14 mouse cellular contexts compared by ENCODE assay signal in genomic region chr5:67444217-67445050, GRCm38 (mm10). TPM values are rescaled to one million over a fixed set of nuclear protein-coding genes. Genes with fewer than 3 reads are reported as not detected.
A peak's percentile ranks its signal among the peaks of the same experiment; 100 is the strongest.
DNase-seq lines count a peak whose midpoint lies in the region; ATAC-seq lines count a peak whose summit lies in the region.
"Had no signal": no experiment of that assay in that cellular context is flagged by ENCODE, and none has a peak within 500 bp of the region (broad histone marks: within the 10 kb centered on the region; RNA-seq: fewer than 3 reads in every experiment).

No protein-coding gene starts in this region.

- H3K4me2 ChIP-seq in hindbrain, embryonic 11.5 days (replicated peaks; ENCODE audit: low read depth, low read length): no peak overlapping the region
- H3K4me2 ChIP-seq in forebrain, embryonic 16.5 days (ENCODE audit: low read length): peak overlapping the region; percentile 24; the same call in 1 of the 2 replicates
- H3K4me2 ChIP-seq in midbrain, embryonic 16.5 days (ENCODE audit: low read length): peak overlapping the region; percentile 47
- H3K4me2 ChIP-seq: liver, embryonic 13.5 days had no signal

- H3K9me3 ChIP-seq in hindbrain, embryonic 11.5 days (ENCODE audit: control insufficient read depth, low read length): no peaks in the 10 kb centered on the region
- H3K9me3 ChIP-seq in hindbrain, embryonic 10.5 days: no peaks in the 10 kb centered on the region
- H3K9me3 ChIP-seq in forebrain, embryonic 16.5 days (ENCODE audit: control insufficient read depth, low read length): no peaks in the 10 kb centered on the region
- H3K9me3 ChIP-seq in midbrain, embryonic 16.5 days (replicated peaks; ENCODE audit: control insufficient read depth, low read length, poor library complexity, severe bottlenecking): no peaks in the 10 kb centered on the region
- H3K9me3 ChIP-seq: liver, embryonic 13.5 days had no signal

- peak; percentile 19 for DNase-seq in hindbrain, embryonic 11.5 days (ENCODE audit: low spot score)
- no peak for DNase-seq in hindbrain, embryonic 10.5 days (ENCODE audit: low spot score)
- peak; percentile 21 for DNase-seq in ZHBTc4 (ENCODE audit: low read depth, low spot score)
- DNase-seq in spleen, adult 18-20 months: no peak
- no peak for DNase-seq in natural killer cell, adult 2 months (ENCODE audit: low spot score in 2 of 2)
- DNase-seq: adrenal gland, adult 2 months; cerebellum, adult 8-10 months; heart, adult 11 months; liver, embryonic 13.5 days had no signal

- ATAC-seq in hindbrain, embryonic 11.5 days (ENCODE audit: low FRiP score): peak; percentile 43; the same call in 1 of the 2 replicates
- peak; percentile 48 for ATAC-seq in forebrain, embryonic 16.5 days
- peak; percentile 65 for ATAC-seq in midbrain, embryonic 16.5 days
- no peak for ATAC-seq in granulocyte monocyte progenitor cell, adult 5-6 weeks (replicated peaks; ENCODE audit: poor library complexity, severe bottlenecking)

- H3K9ac ChIP-seq in hindbrain, embryonic 11.5 days (ENCODE audit: low read depth, low read length): no peak overlapping the region
- no peak overlapping the region for H3K9ac ChIP-seq in forebrain, embryonic 16.5 days (replicated peaks; ENCODE audit: low read depth, low read length)
- no peak overlapping the region for H3K9ac ChIP-seq in midbrain, embryonic 16.5 days (ENCODE audit: low read depth, low read length)
- H3K9ac ChIP-seq: liver, embryonic 13.5 days had no signal

- 30% methylated on average over 17 of the region's 17 CpGs for WGBS in hindbrain, embryonic 11.5 days
- WGBS in hindbrain, embryonic 10.5 days: 32% methylated on average over 17 of the region's 17 CpGs
- WGBS in forebrain, embryonic 16.5 days: 19% methylated on average over 17 of the region's 17 CpGs
- 8% methylated on average over 17 of the region's 17 CpGs for WGBS in midbrain, embryonic 16.5 days

- no peaks in the 10 kb centered on the region for H3K4me1 ChIP-seq in hindbrain, embryonic 11.5 days (replicated peaks; ENCODE audit: control insufficient read depth, insufficient read depth, low read length)
- peaks cover 16% of the 10 kb centered on the region for H3K4me1 ChIP-seq in hindbrain, embryonic 10.5 days (replicated peaks)
- peaks cover 5% of the 10 kb centered on the region; the same call in 1 of the 2 replicates for H3K4me1 ChIP-seq in forebrain, embryonic 16.5 days (replicated peaks; ENCODE audit: control insufficient read depth, insufficient read depth, low read length)
- peaks cover 9% of the 10 kb centered on the region for H3K4me1 ChIP-seq in midbrain, embryonic 16.5 days (ENCODE audit: control insufficient read depth, insufficient read depth, low read length)

- no peak overlapping the region for H3K27ac ChIP-seq in hindbrain, embryonic 11.5 days (ENCODE audit: low read depth, low read length)
- H3K27ac ChIP-seq in hindbrain, embryonic 10.5 days: no peak overlapping the region; the same call in 1 of the 2 replicates
- no peak overlapping the region for H3K27ac ChIP-seq in forebrain, embryonic 16.5 days (ENCODE audit: low read length)
- H3K27ac ChIP-seq in midbrain, embryonic 16.5 days (ENCODE audit: low read length): no peak overlapping the region
- H3K27ac ChIP-seq: liver, embryonic 13.5 days had no signal

- H3K4me3 ChIP-seq in hindbrain, embryonic 11.5 days (ENCODE audit: low read depth, low read length): no peak overlapping the region
- H3K4me3 ChIP-seq in hindbrain, embryonic 10.5 days: no peak overlapping the region
- H3K4me3 ChIP-seq in forebrain, embryonic 16.5 days (replicated peaks; ENCODE audit: low read length): no peak overlapping the region
- no peak overlapping the region for H3K4me3 ChIP-seq in midbrain, embryonic 16.5 days (ENCODE audit: low read depth, low read length)
- H3K4me3 ChIP-seq: erythroblast, embryonic 14.5 days; liver, embryonic 13.5 days; myocyte had no signal

- H3K27me3 ChIP-seq in hindbrain, embryonic 11.5 days (ENCODE audit: control insufficient read depth, insufficient read depth, low read length): no peaks in the 10 kb centered on the region
- no peaks in the 10 kb centered on the region for H3K27me3 ChIP-seq in hindbrain, embryonic 10.5 days (ENCODE audit: insufficient read depth, poor library complexity, severe bottlenecking)
- H3K27me3 ChIP-seq in forebrain, embryonic 16.5 days (replicated peaks; ENCODE audit: control insufficient read depth, insufficient read depth, low read length): no peaks in the 10 kb centered on the region
- no peaks in the 10 kb centered on the region for H3K27me3 ChIP-seq in midbrain, embryonic 16.5 days (ENCODE audit: control insufficient read depth, insufficient read depth, low read depth, low read length)
- H3K27me3 ChIP-seq: liver, embryonic 13.5 days had no signal

- no peaks in the 10 kb centered on the region for H3K36me3 ChIP-seq in hindbrain, embryonic 11.5 days (ENCODE audit: control insufficient read depth, insufficient read depth, low read length)
- H3K36me3 ChIP-seq in hindbrain, embryonic 10.5 days: no peaks in the 10 kb centered on the region
- no peaks in the 10 kb centered on the region for H3K36me3 ChIP-seq in forebrain, embryonic 16.5 days (ENCODE audit: control insufficient read depth, insufficient read depth)
- no peaks in the 10 kb centered on the region for H3K36me3 ChIP-seq in midbrain, embryonic 16.5 days (ENCODE audit: control insufficient read depth, insufficient read depth, low read length)
- H3K36me3 ChIP-seq: liver, embryonic 13.5 days had no signal

RNA-seq across cellular contexts. Expression of gene Bend4, which starts 16.3 kb away (rescaled TPM):
- 11.0 and 13.5 TPM in 2 replicates for polyA plus RNA-seq in hindbrain, embryonic 11.5 days (2014; fragmentation: Nextera tagmentation; extraction: Ambion mirVana)
- 8.7 and 12.8 TPM in 2 replicates for polyA plus RNA-seq in hindbrain, embryonic 10.5 days (2016; fragmentation: Nextera tagmentation; extraction: Ambion mirVana)
- polyA plus RNA-seq in forebrain, embryonic 16.5 days (2015; fragmentation: Nextera tagmentation; extraction: Ambion mirVana): 7.6 and 8.7 TPM in 2 replicates
- 12.6 and 13.8 TPM in 2 replicates for polyA plus RNA-seq in midbrain, embryonic 16.5 days (2015; fragmentation: Nextera tagmentation; extraction: Ambion mirVana)
- 0.85 and 1.0 TPM in 2 replicates for total RNA-seq in granulocyte monocyte progenitor cell, adult 5-6 weeks (2014; fragmentation: Nextera tagmentation)
- total RNA-seq in granulocyte monocyte progenitor cell, adult 5-6 weeks (2017): 0.72 and 1.3 TPM in 2 replicates
- polyA plus RNA-seq: myocyte had no signal

Comparison
In these comparisons a context has a peak if more than half of its experiments do, and no peak if none do; other contexts are left out.
1. DNase-seq: peak in hindbrain, embryonic 11.5 days (single experiment) and ZHBTc4 (single experiment); none in hindbrain, embryonic 10.5 days (single experiment), spleen, adult 18-20 months (0 of 2) and natural killer cell, adult 2 months (0 of 2).